Mouse (Mus musculus) kidney, adult 2 months (tissue): ENCODE data around the gene Hdgfl2.

Source experiments
- CTCF ChIP-seq: fragments of 200-500 bp; conservative IDR thresholded peaks from 2 replicates; pipeline ENCODE4 v1.5.1; 2011; ENCODE audit warnings: low read depth, mild to moderate bottlenecking, control low read depth, low read length, moderate library complexity, mixed read lengths; ENCODE audit not compliant: insufficient read depth, insufficient read length
- POLR2A ChIP-seq: fragments of 200-500 bp; IDR thresholded peaks from one replicate; pipeline ENCODE4 v1.6.1; 2011; ENCODE audit warnings: low read depth, low read length, control low read depth

DNA sequence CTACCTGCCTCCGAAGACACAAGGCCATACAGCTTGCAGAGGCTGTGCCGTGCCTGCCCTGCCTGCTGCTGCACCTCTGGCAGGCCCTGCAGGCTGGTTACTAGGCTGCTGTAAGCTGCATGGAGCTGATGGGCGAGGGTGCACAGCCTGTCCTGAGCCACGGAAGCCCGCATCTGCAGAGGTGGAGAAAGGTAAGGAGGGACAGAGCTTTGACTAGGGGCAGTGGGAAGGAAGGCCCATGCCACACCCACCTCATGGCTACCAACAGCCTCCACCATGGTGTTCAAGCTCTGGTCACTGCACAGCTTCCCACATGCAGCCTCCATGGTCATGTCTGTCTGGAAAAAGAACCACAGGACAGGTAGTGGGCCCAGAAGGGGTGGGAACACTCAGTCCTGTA, 22.7 kb downstream of the Hdgfl2 start:
- no peak for TF ChIP-seq POLR2A
- no peak for TF ChIP-seq CTCF
